Mouse (Mus musculus) layer of hippocampus, adult 2 months (tissue): ENCODE results near the gene Slc35e2. TPM values are rescaled to one million over a fixed set of nuclear protein-coding genes. Genes with fewer than 3 reads are reported as not detected.
"Not testable (repeated sequence)": the region's sequence is repeated elsewhere in the genome, so short reads cannot be mapped to it uniquely, and the experiment has no call there.

Experiments used
- DNase-seq, 2 experiments: peaks; one replicate each; pipeline ENCODE4 v3.0.0; 2022; ENCODE audit warnings: low spot score in 2 of 2
- H3K27ac ChIP-seq: fragments of 200-600 bp; 2 replicates; pipeline ENCODE4 v1.8.1; 2022
- H3K4me3 ChIP-seq: fragments of 200-600 bp; 2 replicates; pipeline ENCODE4 v1.8.1; 2022; ENCODE audit warnings: mild to moderate bottlenecking
- CTCF ChIP-seq: fragments of 200-600 bp; conservative IDR thresholded peaks from 2 replicates; pipeline ENCODE4 v1.8.1; 2022; ENCODE audit warnings: antibody characterized with exemption, mild to moderate bottlenecking, moderate library complexity
- total RNA-seq, 2 experiments: library from RNA; stranded (reverse); gene quantifications; 2 replicates each; pipeline ENCODE4 v1.2.3; 2021

The Slc35e2 gene
- total RNA-seq, 2 experiments from 2014 or later = 39.7 to 40.3 TPM

GRCm38 (mm10) chr4:155611860-155612259, 10.6 kb downstream of the Slc35e2 start:
- TF ChIP-seq CTCF = no peak
- no peak for DNase-seq
- Histone ChIP-seq H3K27ac (no peak overlapping the region), H3K4me3 (no peak overlapping the region)

DNA sequence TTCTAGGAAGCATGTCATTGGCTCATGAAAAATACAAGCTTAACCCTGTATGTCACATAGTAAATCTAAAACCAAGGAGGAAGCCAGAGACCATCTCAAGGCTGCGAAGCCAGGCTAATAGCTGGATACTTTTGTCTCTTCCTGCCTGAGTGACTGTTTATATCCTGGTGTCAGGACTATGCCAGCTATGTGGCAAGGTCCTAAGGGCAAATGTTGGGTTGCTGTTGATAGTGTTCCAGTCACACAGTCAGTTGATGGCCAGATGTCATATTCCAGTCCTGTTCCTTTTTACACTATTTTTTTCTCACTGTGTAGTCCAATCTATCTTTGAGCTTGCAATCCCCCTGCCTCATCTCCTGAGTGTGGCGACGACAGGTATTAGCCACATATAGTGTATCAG, 12.0 kb downstream of the Slc35e2 start:
- Histone ChIP-seq H3K27ac (no peak overlapping the region), H3K4me3 (no peak overlapping the region)
- DNase-seq = no peak
- no peak for TF ChIP-seq CTCF

- Histone ChIP-seq H3K4me3 (no peak overlapping the region), H3K27ac (peak overlapping the region; percentile 43)
- DNase-seq = no peak
- TF ChIP-seq CTCF = no peak
Measured at GRCm38 (mm10) chr4:155618321-155618720, 17.1 kb downstream of the Slc35e2 start.

GRCm38 (mm10) chr4:155624338-155625291, 23.4 kb downstream of the Slc35e2 start, which contains the start of gene Cdk11b:
Gene Cdk11b, plus strand, starts transcription at chr4:155624854.
- peak; percentile 96 for DNase-seq
- peak within 1 kb of the TSS; percentile 97 for H3K27ac ChIP-seq
- TF ChIP-seq CTCF = no peak
- H3K4me3 ChIP-seq = peak within 1 kb of the TSS; percentile 94

- H3K4me3 ChIP-seq = no peak overlapping the region
- no peak for TF ChIP-seq CTCF
Measured at GRCm38 (mm10) chr4:155630267-155630666, 29.1 kb downstream of the Slc35e2 start.

DNA sequence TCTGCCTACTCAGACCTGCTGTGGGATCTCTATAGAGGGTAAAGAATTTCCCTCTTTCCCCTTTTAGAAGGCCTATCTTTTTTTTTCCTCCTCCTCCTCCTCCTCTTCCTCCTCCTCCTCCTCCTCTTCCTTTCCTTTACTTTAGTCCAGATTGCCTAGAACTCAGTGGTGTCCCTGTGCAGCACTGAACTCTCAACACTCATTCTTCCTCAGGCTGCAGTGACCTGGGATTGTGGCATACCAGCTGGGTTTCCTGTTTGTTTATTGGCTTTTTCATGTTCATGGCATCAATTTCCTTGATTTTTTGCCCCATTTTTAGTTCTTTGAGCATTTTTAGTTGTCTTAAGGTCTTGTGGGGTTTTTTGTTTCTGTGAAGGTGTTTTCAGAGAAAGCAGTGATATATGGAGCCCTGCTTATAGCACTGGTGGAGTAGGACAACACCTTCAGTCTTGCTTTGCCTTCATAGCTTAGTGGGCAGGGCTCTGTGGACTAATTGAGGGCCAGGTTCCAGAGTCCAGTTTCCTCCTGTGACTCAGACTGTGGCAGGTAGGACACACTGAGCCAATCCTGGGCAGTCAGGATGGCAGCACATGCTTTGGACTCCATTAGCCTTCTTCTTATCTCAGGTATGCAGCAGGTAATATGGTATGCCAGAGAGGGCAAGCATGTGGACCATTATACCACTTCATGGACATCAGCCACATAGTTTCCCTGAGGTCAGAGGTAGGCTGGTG, 34.7 kb downstream of the Slc35e2 start:
- H3K27ac ChIP-seq = no peak overlapping the region
- TF ChIP-seq CTCF = no peak
- H3K4me3 ChIP-seq = no peak overlapping the region
- no peak for DNase-seq

More at GRCm38 (mm10) chr4:155630267-155630666, 29.1 kb downstream of the Slc35e2 start:
- DNase-seq = no peak
- H3K27ac ChIP-seq = no peak overlapping the region

DNA sequence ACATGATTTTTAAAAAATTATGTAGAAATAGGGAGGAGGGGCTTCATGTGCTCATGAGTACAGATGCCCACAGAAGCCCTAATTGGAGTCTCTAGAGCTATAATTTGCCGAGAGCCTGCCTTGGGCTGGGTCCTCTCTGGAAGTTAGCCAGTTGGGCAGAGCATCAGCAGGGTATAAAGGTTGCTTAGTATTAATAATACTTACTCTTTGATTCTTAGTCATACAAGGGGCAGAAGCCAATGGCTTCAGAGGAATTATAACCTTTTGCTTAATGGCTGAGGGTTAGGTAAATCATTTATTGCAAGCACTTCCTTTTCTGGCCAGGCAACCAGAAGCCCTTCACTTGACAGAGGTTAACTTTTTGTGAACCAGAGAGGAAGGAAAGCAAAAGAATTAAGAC, 42.3 kb downstream of the Slc35e2 start:
- DNase-seq = no peak
- no peak for TF ChIP-seq CTCF
- Histone ChIP-seq H3K4me3 (no peak overlapping the region), H3K27ac (no peak overlapping the region)

DNA sequence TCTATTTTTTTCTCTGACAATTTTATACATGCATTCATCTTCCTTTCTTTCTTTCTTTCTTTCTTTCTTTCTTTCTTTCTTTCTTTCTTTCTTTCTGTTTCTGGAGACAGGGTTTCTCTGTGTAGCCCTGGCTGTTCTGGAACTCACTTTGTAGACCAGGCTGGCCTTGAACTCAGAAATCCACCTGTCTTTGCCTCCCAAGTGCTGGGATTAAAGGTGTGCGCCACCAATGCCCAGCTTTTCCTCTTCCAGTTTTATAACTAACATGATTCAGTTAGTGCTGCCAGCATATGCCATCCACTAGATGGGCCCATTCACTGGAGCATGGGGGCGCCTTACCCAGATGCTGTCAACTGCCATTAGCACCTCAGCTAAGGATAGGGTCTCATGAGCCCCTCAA, 44.1 kb downstream of the Slc35e2 start, which contains the start of gene Gm10563:
Gene Gm10563 (minus strand): TSS at position 101 of the 400 bp plus-strand sequence.
- not testable (repeated sequence) for H3K27ac ChIP-seq

GRCm38 (mm10) chr4:155645721-155646120, 44.5 kb downstream of the Slc35e2 start:
- Histone ChIP-seq H3K27ac (no peak overlapping the region), H3K4me3 (no peak overlapping the region)
- no peak for DNase-seq
- no peak for TF ChIP-seq CTCF

More for the DNA sequence above, 44.1 kb downstream of the Slc35e2 start, which contains the start of gene Gm10563:
- not testable (repeated sequence) for DNase-seq, H3K4me3 ChIP-seq

DNA sequence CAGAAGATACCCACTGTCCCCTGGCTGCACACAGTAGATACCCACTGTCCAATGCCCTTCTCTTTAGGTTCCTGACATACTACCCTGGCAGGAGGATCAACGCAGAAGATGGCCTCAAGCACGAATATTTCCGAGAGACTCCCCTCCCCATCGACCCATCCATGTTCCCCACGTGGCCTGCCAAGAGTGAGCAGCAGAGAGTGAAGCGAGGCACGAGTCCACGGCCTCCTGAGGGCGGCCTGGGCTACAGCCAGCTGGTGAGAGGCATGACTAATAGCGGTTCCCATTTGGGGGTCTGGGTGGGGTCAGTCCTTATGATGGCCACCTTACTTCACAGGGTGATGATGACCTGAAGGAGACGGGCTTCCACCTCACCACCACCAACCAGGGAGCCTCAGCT, 48.1 kb downstream of the Slc35e2 start:
- DNase-seq = no peak
- TF ChIP-seq CTCF = no peak
- H3K4me3 ChIP-seq = no peak overlapping the region
- no peak overlapping the region for H3K27ac ChIP-seq

GRCm38 (mm10) chr4:155651553-155652269, 50.5 kb downstream of the Slc35e2 start:
- Histone ChIP-seq H3K4me3 (no peak overlapping the region), H3K27ac (no peak overlapping the region)
- DNase-seq = no peak
- no peak for TF ChIP-seq CTCF

DNA sequence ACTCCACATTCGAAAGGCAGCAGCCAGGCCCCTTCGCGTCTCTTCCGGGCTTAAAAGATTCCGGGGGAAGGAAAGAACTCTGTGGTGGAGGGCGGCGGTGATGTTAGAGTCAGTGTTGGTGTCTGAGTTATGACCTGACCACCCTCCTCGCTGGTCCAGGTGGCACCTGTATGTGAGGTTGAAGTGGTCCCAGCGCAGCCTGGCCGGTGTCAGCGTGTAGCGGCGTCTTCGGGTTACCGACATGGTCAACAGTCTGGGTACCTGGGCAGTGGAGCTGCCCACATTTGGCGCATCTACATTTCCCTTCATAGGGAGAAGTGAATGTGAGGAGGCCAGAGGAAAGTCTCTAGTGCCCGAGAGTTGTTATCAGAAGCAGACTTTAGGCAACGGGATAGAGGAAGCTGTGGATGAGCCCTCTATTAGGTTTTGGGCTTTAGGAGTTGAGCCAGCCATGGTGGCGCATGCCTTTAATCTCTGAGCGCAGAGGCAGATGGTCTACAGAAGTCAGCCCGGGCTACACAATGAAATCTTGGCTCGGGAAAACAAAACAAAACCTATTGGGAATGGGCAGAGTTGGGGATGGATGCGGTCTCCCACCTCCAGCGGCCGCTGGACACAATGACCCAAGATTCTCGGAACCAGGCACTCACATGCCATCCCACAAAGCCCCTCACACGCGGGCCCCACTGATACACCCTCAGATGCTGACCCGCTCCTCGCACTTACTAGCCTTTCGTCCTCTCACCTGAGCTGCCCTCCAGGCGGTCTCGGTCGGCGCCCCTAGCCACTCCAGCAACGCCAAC, 51.3 kb downstream of the Slc35e2 start:
- no peak for TF ChIP-seq CTCF
- H3K27ac ChIP-seq = peak overlapping the region; percentile 57; the same call in 1 of the 2 replicates
- H3K4me3 ChIP-seq = peak overlapping the region; percentile 50
- no peak for DNase-seq
